Mouse (Mus musculus) T-cell, adult 66 days (primary cell): Measurements from ENCODE around the gene Olfr685. TPM values are rescaled to one million over a fixed set of nuclear protein-coding genes. Genes with fewer than 3 reads are reported as not detected.

Experiments used
- total RNA-seq, 2 experiments: library from RNA; stranded (reverse); gene quantifications; 3 replicates in 1 of 2; 4 replicates in 1 of 2; pipeline ENCODE4 v1.2.4; 2023

Gene Olfr685
- total RNA-seq: not detected

DNA sequence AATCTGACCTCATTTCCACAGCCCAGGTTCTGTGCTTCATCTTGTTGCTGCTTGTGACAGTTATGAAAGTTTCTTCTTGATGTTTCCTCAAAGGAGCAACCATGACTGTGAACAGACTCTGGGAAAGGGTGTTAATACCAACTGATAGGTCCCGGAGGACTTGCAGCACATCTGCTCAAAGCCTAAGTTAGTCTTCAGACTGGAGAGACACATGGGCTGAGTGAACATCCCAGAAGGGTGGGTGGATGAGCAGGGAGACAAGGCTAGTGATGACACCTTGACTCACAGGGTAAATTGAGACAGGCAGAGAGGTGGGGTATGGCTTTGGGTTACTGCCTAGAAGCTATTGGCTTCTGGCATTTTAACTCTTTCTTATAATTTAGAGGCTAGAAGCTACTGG lies at the start of gene Olfr685:
TSS of gene Olfr685 (minus strand) at position 101 of the 400 bp plus-strand sequence.

DNA sequence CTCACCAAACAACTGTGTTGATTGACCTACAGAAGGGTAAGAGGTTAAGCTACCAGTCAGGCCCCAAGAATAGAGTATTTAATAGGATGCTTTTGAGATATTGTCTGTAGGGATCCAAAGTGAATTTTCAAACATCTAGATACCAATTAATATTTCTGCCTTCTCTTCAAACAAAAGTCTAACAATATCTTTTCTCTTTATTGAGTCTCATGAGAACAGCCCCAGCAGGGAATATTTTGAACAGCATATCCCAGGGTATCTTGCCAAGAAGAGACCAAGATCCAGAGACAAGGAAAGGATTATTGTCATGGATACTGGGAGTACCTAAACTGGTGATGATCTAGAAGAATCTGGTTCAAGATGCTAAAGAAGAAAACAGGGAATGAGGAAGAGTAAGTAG lies 21.6 kb upstream of the Olfr685 start, which contains the start of gene Olfr686:
TSS of gene Olfr686 (minus strand) at position 101 of the 400 bp plus-strand sequence.

DNA sequence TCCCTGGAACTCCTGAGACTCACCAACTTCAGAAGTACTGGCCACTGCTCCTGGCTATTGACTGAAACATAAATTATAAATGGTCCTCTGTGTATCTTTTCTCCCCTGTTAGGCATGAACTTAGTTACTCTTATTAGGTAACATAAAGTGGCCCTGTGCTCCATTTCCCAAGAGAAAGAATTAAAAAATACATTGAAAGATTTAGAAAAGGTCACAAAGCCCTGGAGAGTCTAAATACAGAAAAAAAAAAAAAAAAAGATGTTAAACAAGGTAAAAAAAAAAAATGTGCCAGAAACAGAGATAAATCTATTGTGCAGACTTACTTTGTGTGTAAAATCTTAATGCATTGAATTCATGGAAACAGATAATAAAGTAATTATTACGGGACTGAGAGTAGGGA lies 22.3 kb downstream of the Olfr685 start, which contains the start of gene Olfr684:
TSS of gene Olfr684 (minus strand) at position 101 of the 400 bp plus-strand sequence.

DNA sequence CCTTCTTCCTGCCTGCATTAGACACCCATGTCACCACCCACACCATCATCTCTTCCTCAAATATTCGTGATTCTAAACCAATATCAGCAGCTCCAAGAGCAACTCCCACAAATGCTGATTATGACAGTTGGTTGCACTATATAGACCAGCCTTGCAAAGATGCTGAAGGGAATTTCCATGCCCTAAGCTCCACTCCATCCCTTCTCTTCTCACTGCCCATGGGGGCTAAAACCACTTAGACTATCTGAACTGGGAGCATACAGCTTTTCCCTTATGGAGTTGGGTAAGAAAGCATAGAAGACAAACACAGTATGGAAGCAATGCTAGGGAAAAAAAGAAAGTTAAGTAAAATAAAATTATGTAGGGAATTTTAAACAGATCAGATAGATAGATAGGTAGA lies 38.9 kb downstream of the Olfr685 start, which contains the start of gene Olfr683:
TSS of gene Olfr683 (minus strand) at position 101 of the 400 bp plus-strand sequence.

Other genes starting within 250 kb of the Olfr685 start
- not detected for gene Olfr670, start 223.4 kb downstream of the Olfr685 start, total RNA-seq
- gene Olfr671, start 206.9 kb downstream of the Olfr685 start, total RNA-seq: not detected
- not detected for gene Olfr672, start 184.0 kb downstream of the Olfr685 start, total RNA-seq
- gene Olfr675, start 157.6 kb downstream of the Olfr685 start, total RNA-seq: not detected
- not detected for gene Olfr676, start 153.3 kb downstream of the Olfr685 start, total RNA-seq
- gene Olfr677, start 134.6 kb downstream of the Olfr685 start, total RNA-seq: not detected
- gene Olfr678, start 121.5 kb downstream of the Olfr685 start, total RNA-seq: not detected
- gene Olfr679, start 104.8 kb downstream of the Olfr685 start, total RNA-seq: not detected
- not detected for gene Olfr680-ps1, start 93.2 kb downstream of the Olfr685 start, total RNA-seq
- not detected for gene Olfr681, start 69.2 kb downstream of the Olfr685 start, total RNA-seq
- not detected for gene Olfr683, start 39.0 kb downstream of the Olfr685 start, total RNA-seq
- gene Olfr684, start 22.4 kb downstream of the Olfr685 start, total RNA-seq: not detected
- not detected for gene Olfr686, start 21.5 kb upstream of the Olfr685 start, total RNA-seq
- not detected for gene Olfr688, start 102.1 kb upstream of the Olfr685 start, total RNA-seq
- gene Olfr689, start 125.2 kb upstream of the Olfr685 start, total RNA-seq: not detected
- not detected for gene Olfr690, start 148.1 kb upstream of the Olfr685 start, total RNA-seq
- not detected for gene Olfr691, start 156.3 kb upstream of the Olfr685 start, total RNA-seq
- not detected for gene Olfr692, start 182.2 kb upstream of the Olfr685 start, total RNA-seq
- gene Gm5901, start 189.0 kb upstream of the Olfr685 start, total RNA-seq: not detected
- gene Fam160a2, start 214.0 kb upstream of the Olfr685 start, total RNA-seq: 10 to 100 TPM; 59.4 TPM
- gene Cnga4, start 218.6 kb upstream of the Olfr685 start, total RNA-seq: not detected
- not detected for gene Cckbr, start 239.7 kb upstream of the Olfr685 start, total RNA-seq